Mouse (Mus musculus): ENCODE results near the gene Scarf1.

GRCm38 (mm10) chr11:75551321-75551720 is 38.0 kb downstream of the Scarf1 start:
- TF ChIP-seq CTCF (IDR thresholded peaks at IDR 0.05; ENCODE audit: extremely low read depth, insufficient read length, insufficient replicate concordance, low read depth, low read length) (no peak), POLR2A (IDR thresholded peaks at IDR 0.05; ENCODE audit: low read depth, low read length) (no peak)
